Mouse (Mus musculus) forebrain, embryonic 16.5 days (tissue): ENCODE measurements at regions not wholly inside any gene's neighbourhood (a gene's known extent, or its start where the extent isn't known, plus 50 kb on each side); places are given as distances from the start of the nearest gene placed in this dataset.

ENCODE experiments used
- ATAC-seq: fragments of 200-750 bp; cut with Nextera tagmentation; 2 replicates; pipeline ENCODE4 v1.8.0; 2017; ENCODE audit warnings: mild to moderate bottlenecking, moderate library complexity
- H3K27ac ChIP-seq: fragments of 300-500 bp; sonication (generic); 2 replicates; pipeline ENCODE4 v1.5.1; 2014; ENCODE audit warnings: low read length, control low read depth
- H3K27me3 ChIP-seq: fragments of 300-500 bp; sonication (generic); replicated peaks from 2 replicates; pipeline ENCODE4 v1.6.1; 2014; ENCODE audit warnings: low read length; ENCODE audit not compliant: control insufficient read depth, insufficient read depth
- H3K36me3 ChIP-seq: fragments of 300-500 bp; sonication (generic); 2 replicates; pipeline ENCODE4 v1.6.1; 2014; ENCODE audit not compliant: control insufficient read depth, insufficient read depth
- H3K4me1 ChIP-seq: fragments of 300-500 bp; sonication (generic); replicated peaks from 2 replicates; pipeline ENCODE4 v1.6.1; 2014; ENCODE audit warnings: low read length; ENCODE audit not compliant: control insufficient read depth, insufficient read depth
- H3K4me2 ChIP-seq: fragments of 300-500 bp; sonication (generic); 2 replicates; pipeline ENCODE4 v1.6.1; 2014; ENCODE audit warnings: mild to moderate bottlenecking, low read length, control low read depth
- H3K4me3 ChIP-seq: fragments of 300-500 bp; sonication (generic); replicated peaks from 2 replicates; pipeline ENCODE4 v1.5.1; 2014; ENCODE audit warnings: mild to moderate bottlenecking, low read length, control low read depth
- H3K9ac ChIP-seq: fragments of 300-500 bp; sonication (generic); replicated peaks from 2 replicates; pipeline ENCODE4 v1.6.1; 2014; ENCODE audit warnings: low read depth, low read length, control low read depth
- H3K9me3 ChIP-seq: fragments of 300-500 bp; sonication (generic); 2 replicates; pipeline ENCODE4 v1.6.1; 2016; ENCODE audit warnings: low read length; ENCODE audit not compliant: control insufficient read depth
- WGBS: fragments of 180-500 bp; shearing (Covaris S2); extraction: QIAGEN DNeasy Blood & Tissue Kit; methylation state at CpG from one replicate; pipeline ENCODE4 v1.1.7; 2014; 5-methylcytosine and 5-hydroxymethylcytosine counted together

- WGBS: 89% methylated on average over 2 of the region's 2 CpGs
- Histone ChIP-seq H3K36me3 (no peaks in the 10 kb centered on the region), H3K4me3 (no peak overlapping the region), H3K27me3 (no peaks in the 10 kb centered on the region), H3K27ac (no peak overlapping the region), H3K9ac (no peak overlapping the region), H3K4me1 (no peaks in the 10 kb centered on the region), H3K4me2 (no peak overlapping the region), H3K9me3 (no peaks in the 10 kb centered on the region)
- ATAC-seq: no peak
Observed at GRCm38 (mm10) chrX:19246777-19247619, 234.1 kb downstream of the Tex13c3 start.

GRCm38 (mm10) chrX:19237738-19238261 is 243.3 kb downstream of the Tex13c3 start:
- Histone ChIP-seq H3K27ac (no peak overlapping the region), H3K4me1 (no peaks in the 10 kb centered on the region; the same call in 1 of the 2 replicates)

GRCm38 (mm10) chrX:19237048-19237737 is 243.9 kb downstream of the Tex13c3 start:
- H3K9ac ChIP-seq: peak overlapping the region; percentile 55
- H3K4me3 ChIP-seq: peak overlapping the region; percentile 54
- no peaks in the 10 kb centered on the region; the same call in 1 of the 2 replicates for H3K4me1 ChIP-seq
- no peak overlapping the region for H3K27ac ChIP-seq
- 14% methylated on average over 30 of the region's 31 CpGs for WGBS
- no peaks in the 10 kb centered on the region for H3K36me3 ChIP-seq
- peak; percentile 70 for ATAC-seq
- H3K4me2 ChIP-seq: peak overlapping the region; percentile 81
- H3K27me3 ChIP-seq: no peaks in the 10 kb centered on the region
- no peaks in the 10 kb centered on the region for H3K9me3 ChIP-seq

More at GRCm38 (mm10) chrX:19237738-19238261, 243.3 kb downstream of the Tex13c3 start:
- Histone ChIP-seq H3K27me3 (no peaks in the 10 kb centered on the region), H3K9me3 (no peaks in the 10 kb centered on the region), H3K4me3 (peak overlapping the region; percentile 54), H3K36me3 (no peaks in the 10 kb centered on the region), H3K9ac (peak overlapping the region; percentile 55), H3K4me2 (peak overlapping the region; percentile 81)
- WGBS: 10% methylated on average over 25 of the region's 26 CpGs
- ATAC-seq: peak; percentile 95

- Histone ChIP-seq H3K27ac (no peak overlapping the region), H3K27me3 (no peaks in the 10 kb centered on the region), H3K4me2 (no peak overlapping the region), H3K4me3 (no peak overlapping the region), H3K4me1 (no peaks in the 10 kb centered on the region; the same call in 1 of the 2 replicates), H3K9me3 (no peaks in the 10 kb centered on the region), H3K9ac (no peak overlapping the region), H3K36me3 (no peaks in the 10 kb centered on the region)
- WGBS: 64% methylated on average over 3 of the region's 3 CpGs
- no peak for ATAC-seq
Observed at GRCm38 (mm10) chrX:19235449-19235848, 245.7 kb downstream of the Tex13c3 start.

GRCm38 (mm10) chrX:19231823-19232222 is 249.3 kb downstream of the Tex13c3 start:
- no peak overlapping the region for H3K4me2 ChIP-seq
- H3K9ac ChIP-seq: no peak overlapping the region
- H3K4me3 ChIP-seq: no peak overlapping the region
- no peaks in the 10 kb centered on the region for H3K4me1 ChIP-seq
- H3K27me3 ChIP-seq: no peaks in the 10 kb centered on the region
- H3K9me3 ChIP-seq: no peaks in the 10 kb centered on the region
- H3K36me3 ChIP-seq: no peaks in the 10 kb centered on the region
- H3K27ac ChIP-seq: no peak overlapping the region
- WGBS: 84% methylated on average over 3 of the region's 3 CpGs
- ATAC-seq: no peak

GRCm38 (mm10) chrX:19223336-19223735 is 257.8 kb downstream of the Tex13c3 start:
- Histone ChIP-seq H3K36me3 (no peaks in the 10 kb centered on the region), H3K4me1 (no peaks in the 10 kb centered on the region), H3K4me3 (no peak overlapping the region), H3K27me3 (no peaks in the 10 kb centered on the region), H3K9me3 (no peaks in the 10 kb centered on the region), H3K4me2 (no peak overlapping the region), H3K27ac (no peak overlapping the region), H3K9ac (no peak overlapping the region)
- no peak for ATAC-seq

GRCm38 (mm10) chrX:19220785-19221496 is 260.2 kb downstream of the Tex13c3 start:
- Histone ChIP-seq H3K27ac (no peak overlapping the region), H3K36me3 (no peaks in the 10 kb centered on the region), H3K9ac (no peak overlapping the region), H3K27me3 (no peaks in the 10 kb centered on the region), H3K9me3 (no peaks in the 10 kb centered on the region), H3K4me3 (no peak overlapping the region), H3K4me1 (no peaks in the 10 kb centered on the region), H3K4me2 (no peak overlapping the region)
- 94% methylated on average over 1 of the region's 1 CpGs for WGBS
- ATAC-seq: no peak

GRCm38 (mm10) chrX:19219727-19220126 is 261.4 kb downstream of the Tex13c3 start:
- whole genome bisulfite sequencing: 86% methylated on average over 2 of the region's 2 CpGs
- ATAC-seq: no peak
- H3K27me3 ChIP-seq: no peaks in the 10 kb centered on the region
- H3K36me3 ChIP-seq: no peaks in the 10 kb centered on the region
- H3K27ac ChIP-seq: no peak overlapping the region
- no peaks in the 10 kb centered on the region for H3K4me1 ChIP-seq
- H3K4me3 ChIP-seq: no peak overlapping the region
- no peak overlapping the region for H3K4me2 ChIP-seq
- H3K9ac ChIP-seq: no peak overlapping the region
- no peaks in the 10 kb centered on the region for H3K9me3 ChIP-seq

GRCm38 (mm10) chrX:19219301-19219700 is 261.8 kb downstream of the Tex13c3 start:
- Histone ChIP-seq H3K4me1 (no peaks in the 10 kb centered on the region), H3K9ac (no peak overlapping the region), H3K4me3 (no peak overlapping the region), H3K9me3 (no peaks in the 10 kb centered on the region), H3K27ac (no peak overlapping the region), H3K36me3 (no peaks in the 10 kb centered on the region), H3K27me3 (no peaks in the 10 kb centered on the region), H3K4me2 (no peak overlapping the region)
- 94% methylated on average over 2 of the region's 2 CpGs for WGBS
- ATAC-seq: no peak
